Mouse (Mus musculus): ENCODE measurements around the gene Smim26.

DNA sequence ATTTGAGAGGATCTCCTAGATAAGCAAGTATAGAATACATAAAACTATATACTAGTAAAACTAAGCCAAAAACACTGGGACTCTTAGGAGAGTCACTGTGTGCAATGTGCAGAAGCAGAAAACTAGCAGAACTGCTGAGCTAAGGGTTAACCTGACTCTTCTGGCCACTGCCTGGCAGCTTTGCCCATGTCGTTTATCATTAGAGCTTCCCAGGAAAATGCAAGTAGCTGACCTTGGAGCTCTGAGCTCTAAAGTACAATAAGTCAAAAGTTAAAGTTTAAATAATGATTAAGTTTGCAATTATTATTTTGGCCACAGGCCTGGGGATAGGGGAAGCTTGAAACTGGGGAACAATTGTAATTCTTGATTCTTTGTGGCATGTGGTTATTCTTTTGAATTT is 48.4 kb upstream of the Smim26 start:
- TF ChIP-seq CTCF (IDR thresholded peaks at IDR 0.05; ENCODE audit: low read depth) (no peak), EP300 (optimal IDR thresholded peaks at IDR 0.05) (no peak)

All from stomach, postnatal 0 days (tissue).